Mouse (Mus musculus): Measurements from ENCODE around the gene Ip6k2. TPM values are rescaled to one million over a fixed set of nuclear protein-coding genes. Genes with fewer than 3 reads are reported as not detected.

The Ip6k2 gene
- total RNA-seq, 2 experiments from 2014 or later = 143 to 164 TPM

- H3K27ac ChIP-seq = no peak overlapping the region
- no peak for TF ChIP-seq CTCF (IDR thresholded peaks at IDR 0.05)
- intact Hi-C loops (cut with DNase I) = loop anchor here (1.0 to 5.0 kb wide), 3 partner anchors 43 to 183 kb away; partner anchors contain the start of gene Uqcrc1
- no peak overlapping the region for H3K4me3 ChIP-seq
- DNase-seq (ENCODE audit: extremely low spot score in 1 of 2, low spot score in 2 of 2) = no peak
These were observed 29.6 kb upstream of the Ip6k2 start for GRCm38 (mm10) chr9:108753976-108754375.

- no peak for TF ChIP-seq CTCF (IDR thresholded peaks at IDR 0.05)
- Histone ChIP-seq H3K4me3 (no peak overlapping the region), H3K27ac (no peak overlapping the region)
- intact Hi-C loops (cut with DNase I) = loop anchor here (5.0 kb wide), 2 partner anchors 43 to 183 kb away; partner anchors contain the start of gene Uqcrc1
- DNase-seq (ENCODE audit: extremely low spot score in 1 of 2, low spot score in 2 of 2) = peak in 1 of 2 experiments; percentile 25
These were observed 29.2 kb upstream of the Ip6k2 start for GRCm38 (mm10) chr9:108754423-108754822.

GRCm38 (mm10) chr9:108757406-108757805 is 26.2 kb upstream of the Ip6k2 start:
- Histone ChIP-seq H3K27ac (no peak overlapping the region), H3K4me3 (no peak overlapping the region)
- DNase-seq (ENCODE audit: extremely low spot score in 1 of 2, low spot score in 2 of 2) = no peak
- no peak for TF ChIP-seq CTCF (IDR thresholded peaks at IDR 0.05)
- intact Hi-C loops (cut with DNase I) = no loop called here

GRCm38 (mm10) chr9:108759121-108759520 is 24.5 kb upstream of the Ip6k2 start:
- no peak for TF ChIP-seq CTCF (IDR thresholded peaks at IDR 0.05)
- H3K27ac ChIP-seq = no peak overlapping the region
- no peak overlapping the region for H3K4me3 ChIP-seq
- no peak for DNase-seq (ENCODE audit: extremely low spot score in 1 of 2, low spot score in 2 of 2)
- intact Hi-C loops (cut with DNase I) = no loop called here

GRCm38 (mm10) chr9:108759805-108760204 is 23.8 kb upstream of the Ip6k2 start:
- Histone ChIP-seq H3K27ac (no peak overlapping the region), H3K4me3 (no peak overlapping the region)
- no peak for DNase-seq (ENCODE audit: extremely low spot score in 1 of 2, low spot score in 2 of 2)
- TF ChIP-seq CTCF (IDR thresholded peaks at IDR 0.05) = peak; percentile 50
- intact Hi-C loops (cut with DNase I) = no loop called here

GRCm38 (mm10) chr9:108761561-108761960 is 22.0 kb upstream of the Ip6k2 start:
- Histone ChIP-seq H3K27ac (no peak overlapping the region), H3K4me3 (no peak overlapping the region)
- no peak for TF ChIP-seq CTCF (IDR thresholded peaks at IDR 0.05)
- intact Hi-C loops (cut with DNase I) = no loop called here
- no peak for DNase-seq (ENCODE audit: extremely low spot score in 1 of 2, low spot score in 2 of 2)

- H3K4me3 ChIP-seq = no peak overlapping the region
- H3K27ac ChIP-seq = no peak overlapping the region
- DNase-seq (ENCODE audit: extremely low spot score in 1 of 2, low spot score in 2 of 2) = no peak
- TF ChIP-seq CTCF (IDR thresholded peaks at IDR 0.05) = no peak
- intact Hi-C loops (cut with DNase I) = no loop called here
These were observed 18.6 kb upstream of the Ip6k2 start for GRCm38 (mm10) chr9:108764971-108765370.

GRCm38 (mm10) chr9:108776614-108777013 is 7.0 kb upstream of the Ip6k2 start:
- no peak for TF ChIP-seq CTCF (IDR thresholded peaks at IDR 0.05)
- intact Hi-C loops (cut with DNase I) = no loop called here
- no peak overlapping the region for H3K27ac ChIP-seq
- DNase-seq (ENCODE audit: extremely low spot score in 1 of 2, low spot score in 2 of 2) = no peak
- H3K4me3 ChIP-seq = no peak overlapping the region

- intact Hi-C loops (cut with DNase I) = no loop called here
- TF ChIP-seq CTCF (IDR thresholded peaks at IDR 0.05) = no peak
These were observed 6.3 kb upstream of the Ip6k2 start for GRCm38 (mm10) chr9:108777276-108777675.

GRCm38 (mm10) chr9:108780959-108781358 is 2.6 kb upstream of the Ip6k2 start:
- intact Hi-C loops (cut with DNase I) = no loop called here
- no peak overlapping the region for H3K4me3 ChIP-seq
- no peak for DNase-seq (ENCODE audit: extremely low spot score in 1 of 2, low spot score in 2 of 2)
- no peak for TF ChIP-seq CTCF (IDR thresholded peaks at IDR 0.05)
- no peak overlapping the region for H3K27ac ChIP-seq

More at GRCm38 (mm10) chr9:108777276-108777675, 6.3 kb upstream of the Ip6k2 start:
- no peak overlapping the region for H3K4me3 ChIP-seq
- DNase-seq (ENCODE audit: extremely low spot score in 1 of 2, low spot score in 2 of 2) = no peak
- no peak overlapping the region for H3K27ac ChIP-seq

GRCm38 (mm10) chr9:108781891-108782290 is 1.7 kb upstream of the Ip6k2 start:
- no peak for TF ChIP-seq CTCF (IDR thresholded peaks at IDR 0.05)
- Histone ChIP-seq H3K27ac (no peak overlapping the region), H3K4me3 (no peak overlapping the region)
- intact Hi-C loops (cut with DNase I) = no loop called here
- no peak for DNase-seq (ENCODE audit: extremely low spot score in 1 of 2, low spot score in 2 of 2)

- DNase-seq (ENCODE audit: extremely low spot score in 1 of 2, low spot score in 2 of 2) = no peak
- no peak for TF ChIP-seq CTCF (IDR thresholded peaks at IDR 0.05)
- intact Hi-C loops (cut with DNase I) = no loop called here
These were observed 604 bp upstream of the Ip6k2 start for GRCm38 (mm10) chr9:108782836-108783547.

GRCm38 (mm10) chr9:108785416-108785815 is 1.8 kb downstream of the Ip6k2 start:
- intact Hi-C loops (cut with DNase I) = no loop called here
- no peak for TF ChIP-seq CTCF (IDR thresholded peaks at IDR 0.05)
- Histone ChIP-seq H3K27ac (no peak overlapping the region), H3K4me3 (peak overlapping the region; percentile 98)
- DNase-seq (ENCODE audit: extremely low spot score in 1 of 2, low spot score in 2 of 2) = no peak

More at GRCm38 (mm10) chr9:108782836-108783547, 604 bp upstream of the Ip6k2 start:
- Histone ChIP-seq H3K4me3 (peak overlapping the region; percentile 98), H3K27ac (peak overlapping the region; percentile 98)
